Mouse (Mus musculus) right cerebral cortex, postnatal 36 days (tissue): Measurements from ENCODE around the gene Nrg3.
"Not testable (repeated sequence)": the region's sequence is repeated elsewhere in the genome, so short reads cannot be mapped to it uniquely, and the experiment has no call there.

Experiments
- DNase-seq, 2 experiments: peaks; one replicate each; pipeline ENCODE4 v3.0.0; 2022; ENCODE audit warnings: low spot score in 2 of 2, mixed read lengths in 1 of 2

Nrg3 gene

DNA sequence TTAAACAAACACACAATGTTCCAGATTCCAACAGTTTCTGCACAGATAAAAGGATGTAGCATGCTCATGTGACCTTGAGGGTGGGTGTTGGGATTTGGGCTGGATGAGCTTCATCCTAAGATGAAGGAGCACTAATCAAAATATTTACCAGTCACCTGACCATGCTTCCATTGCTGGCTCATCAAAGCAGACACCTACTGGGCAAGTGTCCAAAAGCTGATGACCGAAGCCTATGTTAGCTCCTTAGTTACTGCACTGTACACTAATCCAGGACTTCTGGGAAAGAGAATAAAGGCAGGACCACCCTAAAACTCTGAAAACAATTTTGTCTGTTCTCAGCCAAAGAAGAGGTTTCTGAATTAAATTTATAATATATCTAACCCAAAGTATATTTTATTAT is 261.4 kb downstream of the Nrg3 start:
- DNase-seq: no peak

DNA sequence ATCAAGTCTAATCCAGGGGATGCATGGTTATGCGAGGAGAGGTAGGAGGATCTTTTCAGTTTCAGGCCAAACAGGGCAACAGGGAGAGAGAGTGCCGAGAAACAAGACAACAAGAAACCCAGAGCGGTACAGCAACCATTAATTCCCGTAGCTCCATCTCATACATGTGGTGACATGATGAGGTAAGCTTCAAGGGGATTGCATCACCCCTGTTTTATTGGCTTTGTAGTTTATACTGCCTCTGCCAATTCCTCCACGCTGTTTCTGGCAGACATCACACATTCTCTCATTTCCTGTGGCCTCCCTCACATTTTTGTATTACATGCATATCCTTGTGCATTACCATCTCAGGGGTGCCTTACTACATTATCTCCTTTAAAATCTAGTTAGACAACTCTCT is 280.9 kb downstream of the Nrg3 start:
- no peak for DNase-seq

- no peak for DNase-seq
Measured at GRCm38 (mm10) chr14:39173709-39174108, 299.2 kb downstream of the Nrg3 start.

DNA sequence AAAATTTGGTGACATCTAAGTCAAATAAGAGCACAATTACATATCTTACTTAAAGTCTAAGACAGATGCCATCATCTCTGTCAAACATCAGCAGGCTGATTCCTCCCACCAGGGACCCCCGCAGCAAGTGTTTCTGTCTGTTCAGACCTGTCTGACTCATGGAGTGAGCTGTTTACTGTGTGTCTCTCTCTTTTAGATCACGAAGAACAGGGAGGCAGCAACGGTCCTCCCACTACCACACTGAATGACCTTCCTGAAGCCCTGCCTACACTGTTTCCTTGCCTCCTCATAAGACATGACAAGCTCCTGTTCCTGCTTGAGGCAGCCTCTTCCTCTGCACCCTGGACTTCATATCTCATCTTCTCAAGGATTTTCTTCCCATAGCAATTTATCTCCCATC is 312.7 kb downstream of the Nrg3 start:
- DNase-seq: no peak

GRCm38 (mm10) chr14:39155462-39155861 is 317.4 kb downstream of the Nrg3 start:
- DNase-seq: no peak

DNA sequence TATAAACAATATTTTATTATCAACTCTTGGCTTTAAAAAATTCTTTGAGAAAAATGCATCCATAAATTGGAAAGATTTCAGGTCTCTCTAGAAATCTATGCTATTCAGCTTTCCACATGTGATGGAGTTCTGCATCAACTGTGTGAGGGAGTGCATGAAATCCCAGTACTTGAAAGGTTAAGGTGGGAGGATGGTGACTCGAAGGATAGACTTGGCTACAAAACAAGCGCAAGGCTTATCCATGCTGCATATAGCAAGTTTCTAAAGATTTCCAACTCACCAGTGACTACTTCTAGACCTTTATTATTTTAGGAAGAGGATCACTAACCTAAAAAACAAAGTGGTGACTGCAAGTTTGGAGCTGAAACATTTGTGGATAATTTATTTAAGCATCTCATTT is 343.1 kb downstream of the Nrg3 start:
- DNase-seq: no peak

DNA sequence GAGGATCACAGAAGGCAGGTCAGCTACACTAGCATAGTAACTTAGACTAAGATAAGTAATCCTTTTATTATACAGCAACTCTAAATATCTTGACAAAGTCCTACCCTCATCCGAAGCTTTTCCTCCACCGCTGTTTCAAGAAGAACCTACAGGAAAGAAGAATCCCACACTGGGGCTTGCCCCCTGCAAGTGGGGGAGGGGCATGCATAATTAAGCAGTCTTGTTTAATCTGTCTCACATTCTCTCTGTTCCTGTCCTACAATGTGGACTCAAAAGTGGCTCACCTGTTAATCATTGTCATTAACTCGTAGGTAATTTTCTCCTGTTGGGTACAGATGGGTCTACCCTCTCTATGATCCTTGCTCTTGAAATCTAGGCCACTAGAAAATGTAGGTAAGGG is 354.9 kb downstream of the Nrg3 start:
- DNase-seq: no peak

DNA sequence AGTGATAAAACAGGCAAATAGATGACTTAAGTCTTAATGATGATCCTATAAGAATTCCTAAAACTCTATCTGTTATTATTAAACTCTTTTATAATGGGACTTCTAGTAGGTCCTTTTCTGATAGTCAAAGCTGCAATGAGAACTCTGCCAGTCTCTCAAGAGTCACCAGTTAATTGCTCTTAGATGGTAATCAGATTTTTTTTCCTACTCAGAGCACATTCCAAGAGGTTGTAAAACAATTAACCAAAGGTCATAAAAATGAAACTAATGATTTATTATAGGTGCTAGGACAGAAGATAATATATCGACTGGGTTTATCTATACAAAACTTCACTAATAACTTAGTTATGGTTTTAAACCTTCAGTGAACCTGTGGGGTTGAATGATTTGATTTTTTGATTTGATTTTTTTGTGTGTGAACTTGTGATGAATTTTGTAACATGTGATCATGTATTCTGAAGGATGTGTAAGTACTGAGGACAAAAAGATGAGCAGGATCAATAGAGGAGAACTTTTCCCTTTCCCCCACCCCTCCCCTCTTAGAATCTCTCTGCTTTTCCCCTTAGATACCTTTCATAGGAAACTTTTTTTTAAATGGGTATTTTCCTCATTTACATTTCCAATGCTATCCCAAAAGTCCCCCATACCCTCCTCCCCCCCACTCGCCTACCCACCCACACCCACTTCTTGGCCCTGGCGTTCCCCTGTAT is 356.2 kb downstream of the Nrg3 start:
- DNase-seq: not testable (repeated sequence)

- DNase-seq: no peak
Measured at GRCm38 (mm10) chr14:39109566-39109965, 363.3 kb downstream of the Nrg3 start.

DNA sequence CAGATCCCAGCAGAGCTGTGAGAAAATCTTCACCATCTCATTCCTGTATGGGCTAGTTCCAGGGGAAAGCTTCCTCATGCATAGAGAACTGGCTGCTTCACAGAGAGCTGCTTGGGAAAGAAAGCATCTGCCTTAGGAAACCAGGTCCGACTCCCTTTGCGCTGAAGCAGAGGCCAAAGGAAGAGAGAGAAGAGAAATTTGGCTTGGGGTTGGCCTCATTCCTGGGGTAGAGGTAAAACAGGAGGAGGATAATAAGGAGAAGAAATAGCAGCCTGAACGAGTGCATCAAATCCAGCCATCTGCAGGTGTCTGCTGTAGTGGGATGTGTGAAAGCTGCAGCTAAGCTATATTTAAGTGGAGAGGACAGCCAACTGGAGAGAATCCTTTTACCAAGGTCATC is 366.1 kb downstream of the Nrg3 start:
- DNase-seq: peak; percentile 38 to 54

DNA sequence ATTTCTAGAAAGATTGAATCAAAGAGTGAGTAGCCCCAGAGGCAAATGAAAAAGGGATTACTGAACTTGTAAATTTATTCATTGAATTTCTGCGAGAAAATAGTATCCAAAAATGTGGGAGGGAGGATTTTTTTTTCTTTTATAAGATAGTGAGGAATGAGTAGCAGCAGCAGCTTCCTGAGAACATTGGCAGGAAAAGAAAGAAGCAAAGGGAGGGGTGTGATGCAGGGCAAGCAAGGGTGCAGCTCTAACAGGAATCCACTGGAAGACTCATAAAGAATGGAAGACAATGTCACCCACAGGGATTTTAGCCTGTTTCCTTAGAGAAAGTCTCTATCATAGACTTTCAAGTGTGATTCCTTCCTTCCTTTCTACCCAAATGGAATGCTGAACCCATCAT is 377.7 kb downstream of the Nrg3 start:
- no peak for DNase-seq

- peak; percentile 9 to 36 for DNase-seq
Measured at GRCm38 (mm10) chr14:39079461-39079860, 393.4 kb downstream of the Nrg3 start.

DNA sequence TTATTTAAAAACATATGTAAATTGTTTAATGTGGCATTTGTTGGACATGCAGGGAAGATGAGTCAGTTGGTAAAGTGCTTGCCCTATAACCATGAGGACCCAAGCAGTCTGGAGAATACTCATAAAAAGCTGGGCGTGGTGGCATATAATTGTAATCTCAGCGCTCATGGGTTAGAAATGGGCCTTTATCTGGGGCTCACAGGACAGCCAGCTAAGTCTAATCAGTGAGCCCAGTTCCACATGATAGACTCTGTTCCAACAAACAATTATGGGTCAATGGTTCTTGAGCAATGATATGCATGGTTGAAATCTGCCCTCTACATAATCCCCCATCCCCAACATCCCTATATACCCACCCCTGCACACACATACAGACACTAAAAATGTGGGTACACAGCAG is 421.3 kb downstream of the Nrg3 start:
- no peak for DNase-seq

GRCm38 (mm10) chr14:39049021-39049420 is 423.9 kb downstream of the Nrg3 start:
- no peak for DNase-seq

DNA sequence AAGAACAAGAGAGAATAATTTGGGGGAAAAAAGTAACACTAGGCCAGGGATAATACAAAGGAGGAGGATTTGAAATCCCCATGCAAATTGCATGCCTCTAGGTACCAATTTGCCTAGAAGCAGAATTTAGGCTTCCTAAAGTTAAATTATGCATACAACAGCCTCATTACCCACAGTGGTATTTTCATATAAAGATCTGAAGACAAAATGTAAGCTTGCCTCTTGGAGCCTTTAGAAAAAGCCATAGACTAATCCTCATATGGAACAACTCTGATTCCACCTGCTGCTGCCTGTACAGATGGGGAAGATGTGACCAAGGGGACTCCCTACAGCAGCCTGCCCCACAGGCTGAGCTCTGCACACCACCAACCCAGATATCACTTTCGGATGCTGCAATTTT is 428.6 kb downstream of the Nrg3 start:
- DNase-seq: no peak

DNA sequence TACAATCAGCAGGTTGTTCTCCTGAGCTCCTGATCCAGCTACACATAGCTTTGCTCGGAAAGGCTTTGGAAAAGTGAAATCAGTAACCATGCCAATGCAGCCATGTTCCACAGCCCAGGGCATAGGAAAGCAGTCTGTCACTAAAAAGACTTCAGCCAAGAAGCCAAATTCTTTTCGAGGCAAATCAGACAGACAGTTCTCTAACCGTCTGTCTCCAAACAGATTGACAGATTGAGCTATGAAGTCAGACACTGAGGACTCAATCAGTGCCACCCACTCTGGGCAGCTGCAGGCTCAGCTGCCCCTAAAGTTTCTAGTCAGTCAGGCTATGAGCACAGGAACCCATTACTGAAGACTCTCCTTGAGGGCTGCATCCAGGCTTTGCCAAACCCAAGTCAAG is 429.1 kb downstream of the Nrg3 start:
- no peak for DNase-seq

DNA sequence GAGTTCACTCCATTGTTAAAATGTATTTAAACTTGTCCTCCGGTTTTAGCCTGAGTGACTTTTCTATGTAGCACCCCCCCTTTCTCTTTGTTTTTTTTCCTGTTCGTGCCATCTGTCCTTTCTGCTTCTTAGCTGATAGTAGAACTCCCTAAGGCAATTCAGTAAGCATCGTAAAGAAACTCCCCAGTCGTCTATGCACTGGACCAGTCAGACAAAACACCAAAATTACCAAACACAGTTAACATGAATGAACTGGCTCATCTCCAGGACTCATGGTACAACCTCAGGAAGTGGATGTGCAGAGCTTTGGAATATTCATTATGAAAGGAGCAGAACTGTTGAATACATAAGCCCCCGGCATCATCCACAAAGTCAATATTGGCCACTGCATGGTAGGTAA is 429.5 kb downstream of the Nrg3 start:
- DNase-seq: no peak

DNA sequence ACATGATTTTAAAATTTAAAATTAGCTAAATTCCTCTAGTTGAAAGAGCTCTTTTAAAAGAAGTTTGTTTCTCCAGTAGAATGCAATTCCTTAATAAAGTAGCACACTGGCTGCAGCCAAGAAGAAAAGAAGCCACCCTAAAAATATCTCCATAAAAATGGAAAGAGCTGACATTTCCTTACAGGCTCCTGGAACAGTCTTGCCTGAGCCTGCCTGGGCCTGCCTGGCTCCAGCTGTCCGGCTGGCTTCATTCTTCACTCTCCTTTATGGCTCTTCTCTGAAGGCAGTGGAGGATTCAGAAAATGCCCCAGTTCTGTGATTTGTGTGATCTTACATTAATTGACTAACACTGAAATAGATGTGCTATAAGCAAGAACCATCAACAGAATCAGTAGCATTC is 433.8 kb downstream of the Nrg3 start:
- peak; percentile 47 to 60 for DNase-seq

DNA sequence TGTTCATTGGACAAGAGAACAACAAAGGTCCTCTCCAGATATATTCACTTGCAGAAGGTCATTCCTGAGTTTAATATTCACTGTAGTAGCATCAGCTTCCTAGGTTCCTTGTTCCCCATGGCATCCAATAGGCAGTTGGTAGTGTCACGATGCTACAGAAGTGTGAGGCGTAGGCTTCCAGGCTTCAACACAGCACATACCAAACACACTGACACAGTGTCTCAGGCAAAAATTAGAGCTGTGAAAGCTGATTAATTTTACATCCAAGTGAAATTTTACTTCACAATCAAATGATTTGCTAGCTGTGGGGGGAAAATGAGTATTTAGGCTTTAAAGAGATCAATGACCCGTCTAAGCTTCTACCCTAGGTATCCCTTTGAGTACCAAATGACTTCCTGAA is 438.4 kb downstream of the Nrg3 start:
- peak; percentile 18 to 47 for DNase-seq

GRCm38 (mm10) chr14:39023065-39023464 is 449.8 kb downstream of the Nrg3 start:
- no peak for DNase-seq

GRCm38 (mm10) chr14:39014126-39014525 is 458.8 kb downstream of the Nrg3 start:
- DNase-seq: no peak

DNA sequence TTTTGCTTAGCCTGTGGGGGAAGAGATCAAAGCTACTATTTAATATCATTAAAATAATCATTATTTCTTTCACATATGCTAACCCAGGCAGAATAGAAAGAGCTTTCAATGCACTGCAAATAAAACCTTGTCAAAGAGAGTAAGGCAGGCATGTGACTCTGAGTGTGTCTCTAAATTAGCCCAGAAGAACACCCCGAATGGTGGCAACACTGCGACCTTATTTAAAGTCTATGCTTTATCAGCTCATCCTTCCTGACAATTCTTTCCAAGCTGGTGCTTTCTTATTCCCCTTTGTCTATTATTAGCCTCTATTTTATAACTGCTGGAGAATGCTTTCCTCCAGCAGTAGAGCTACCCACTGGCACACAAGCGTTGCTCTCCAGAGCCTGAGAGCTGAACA is 475.0 kb downstream of the Nrg3 start:
- DNase-seq: no peak

GRCm38 (mm10) chr14:38992574-38992866 is 480.4 kb downstream of the Nrg3 start:
- no peak for DNase-seq

DNA sequence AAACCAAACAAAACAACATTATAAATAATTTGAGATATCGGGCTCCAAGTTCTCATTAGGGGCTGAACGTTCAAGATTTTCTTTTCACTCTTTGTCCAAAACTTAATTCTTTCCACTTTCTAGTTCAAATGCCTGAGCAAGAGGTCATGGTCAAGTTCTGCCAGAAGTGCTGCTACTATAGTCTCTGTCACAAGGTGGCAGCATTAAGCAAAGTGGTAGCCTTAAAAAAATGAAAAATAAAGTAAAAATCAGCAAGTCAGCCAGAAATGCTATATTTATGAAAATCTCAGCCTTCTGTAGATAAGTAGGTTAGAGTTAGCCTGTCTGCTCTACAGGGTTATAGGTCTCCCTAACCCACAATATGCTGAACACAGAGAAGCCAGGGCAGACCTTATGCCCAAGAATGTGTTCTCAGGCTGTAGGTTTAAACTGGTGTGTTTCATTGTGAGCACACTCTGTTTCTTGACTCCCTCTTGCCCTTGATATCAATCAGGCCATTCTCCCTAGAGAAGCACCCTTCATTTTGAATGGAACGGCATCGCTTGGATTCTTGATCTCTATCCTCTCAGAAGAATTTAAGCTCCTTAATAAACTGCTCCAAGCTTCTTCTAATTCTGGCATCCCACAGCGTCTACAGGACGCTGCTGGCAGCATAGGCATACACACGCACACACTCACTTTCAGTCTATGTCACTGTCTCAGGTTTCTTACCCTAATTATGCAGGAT is 480.9 kb downstream of the Nrg3 start:
- no peak for DNase-seq
